Mouse (Mus musculus) T-helper 17 cell (primary cell): ENCODE data around the gene Gm9970.

Experiments
- in situ Hi-C, 2 experiments: fragments of 300-600 bp; cut with MboI, MseI; formaldehyde crosslinking; loops; 1 replicate in 1 of 2; 2 replicates in 1 of 2; pipeline ENCODE4 v1.15.1; 2025; ENCODE audit warnings: high pct_unique_total_duplicates in 2 of 2

Gene Gm9970

GRCm38 (mm10) chr5:31196207-31196606 is 44.8 kb downstream of the Gm9970 start:
- in situ Hi-C loops = loop anchor here in 1 of 2 experiments (10.0 kb wide), 1 partner anchor 291 kb away; the partner anchor contains the start of gene Ost4

GRCm38 (mm10) chr5:31195671-31196070 is 45.4 kb downstream of the Gm9970 start:
- in situ Hi-C loops = loop anchor here in 1 of 2 experiments (10.0 kb wide), 1 partner anchor 291 kb away; the partner anchor contains the start of gene Ost4

- in situ Hi-C loops = loop anchor here in 1 of 2 experiments (5.0 to 10.0 kb wide), 2 partner anchors 98 to 290 kb away; partner anchors contain the start of genes Ift172 and Ost4
Observed at GRCm38 (mm10) chr5:31194486-31195485, 46.2 kb downstream of the Gm9970 start.

- in situ Hi-C loops = loop anchor here in 1 of 2 experiments (5.0 to 10.0 kb wide), 2 partner anchors 99 to 289 kb away; partner anchors contain the start of genes Ift172 and Ost4
Observed at GRCm38 (mm10) chr5:31193631-31194281, 47.3 kb downstream of the Gm9970 start.

- in situ Hi-C loops = loop anchor here in 1 of 2 experiments (5.0 to 10.0 kb wide), 2 partner anchors 99 to 288 kb away; partner anchors contain the start of genes Ift172 and Ost4
Observed at GRCm38 (mm10) chr5:31192939-31193630, 47.9 kb downstream of the Gm9970 start, which contains the start of the genes Snx17 and Eif2b4. Gene Snx17 (plus strand): TSS chr5:31193227. Gene Eif2b4 (minus strand): TSS chr5:31193430.

DNA sequence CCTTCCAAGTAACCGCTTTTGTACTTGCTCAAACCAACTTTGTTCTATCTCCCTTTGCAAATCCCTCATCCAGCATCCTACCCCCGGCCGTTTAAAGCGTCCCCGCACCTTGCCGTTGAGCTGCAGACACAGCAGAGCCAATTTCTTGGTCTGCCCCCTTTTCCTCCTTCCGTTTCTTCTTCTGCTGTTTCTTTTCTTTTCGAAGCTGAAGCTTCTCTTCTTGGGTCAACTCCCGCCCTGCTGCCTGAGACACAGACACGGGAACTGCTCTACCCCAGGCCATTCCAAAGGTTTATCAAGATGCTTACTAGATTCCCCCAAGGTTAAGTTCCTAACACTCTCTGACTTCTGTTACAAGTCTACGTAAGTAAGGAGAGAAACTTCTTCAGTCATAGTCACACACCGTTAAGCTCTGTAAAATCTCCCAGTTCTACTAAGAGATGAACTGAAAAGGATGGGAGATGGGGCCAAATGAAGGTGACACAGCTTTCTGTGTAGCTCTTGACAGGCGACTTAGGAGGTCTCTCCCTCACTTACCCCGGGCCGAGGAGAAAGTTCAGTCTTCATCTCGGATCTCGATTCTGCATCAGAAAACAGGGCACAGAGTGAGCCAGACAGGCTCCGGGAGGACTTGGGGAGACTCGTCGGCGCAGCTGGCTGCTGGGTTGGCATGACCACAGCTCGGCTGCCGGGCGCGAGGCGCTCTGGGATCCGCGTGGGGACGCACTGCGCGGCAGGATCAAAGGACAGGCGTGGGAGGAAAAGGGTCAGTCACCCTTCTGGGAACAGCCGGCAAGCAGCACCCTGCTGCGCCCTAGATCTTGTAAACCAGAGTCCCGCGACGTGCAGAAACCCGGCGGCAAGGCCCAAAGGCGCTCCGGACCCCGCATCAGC is 48.7 kb downstream of the Gm9970 start:
- in situ Hi-C loops = loop anchor here in 1 of 2 experiments (5.0 to 10.0 kb wide), 2 partner anchors 100 to 287 kb away; partner anchors contain the start of genes Ift172 and Ost4
